Mouse (Mus musculus): ENCODE data around the gene Flnb.

Gene Flnb

DNA sequence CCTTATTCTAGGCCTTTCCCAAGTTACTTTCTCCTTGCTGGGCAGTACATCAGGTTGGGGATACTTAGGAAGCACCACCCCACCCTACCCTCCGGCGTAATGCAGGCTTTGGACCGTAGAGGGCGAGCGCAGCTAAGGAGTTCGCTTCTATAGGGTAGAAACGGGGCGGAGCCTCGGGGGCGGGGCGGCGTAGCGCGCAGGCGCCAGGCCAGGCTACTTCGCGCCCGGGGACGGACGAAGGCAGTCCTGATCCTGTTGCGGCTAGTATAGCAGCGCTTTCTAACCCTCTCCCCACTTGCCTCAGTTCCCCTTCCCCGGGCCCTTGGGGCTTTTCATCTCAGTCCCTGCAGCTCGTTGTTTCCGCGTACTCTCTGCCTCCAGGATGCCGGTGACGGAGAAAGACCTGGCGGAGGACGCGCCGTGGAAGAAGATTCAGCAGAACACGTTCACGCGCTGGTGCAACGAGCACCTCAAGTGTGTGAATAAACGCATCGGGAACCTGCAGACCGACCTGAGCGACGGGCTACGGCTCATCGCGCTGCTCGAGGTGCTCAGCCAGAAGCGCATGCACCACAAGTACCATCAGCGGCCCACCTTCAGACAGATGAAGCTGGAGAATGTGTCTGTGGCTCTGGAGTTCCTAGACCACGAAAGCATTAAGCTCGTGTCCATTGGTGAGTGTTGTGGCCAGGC is at the start of gene Flnb:
Gene Flnb, plus strand, starts transcription at position 188 of the 693 bp plus-strand sequence.
- peak; percentile 96 for DNase-seq

DNA sequence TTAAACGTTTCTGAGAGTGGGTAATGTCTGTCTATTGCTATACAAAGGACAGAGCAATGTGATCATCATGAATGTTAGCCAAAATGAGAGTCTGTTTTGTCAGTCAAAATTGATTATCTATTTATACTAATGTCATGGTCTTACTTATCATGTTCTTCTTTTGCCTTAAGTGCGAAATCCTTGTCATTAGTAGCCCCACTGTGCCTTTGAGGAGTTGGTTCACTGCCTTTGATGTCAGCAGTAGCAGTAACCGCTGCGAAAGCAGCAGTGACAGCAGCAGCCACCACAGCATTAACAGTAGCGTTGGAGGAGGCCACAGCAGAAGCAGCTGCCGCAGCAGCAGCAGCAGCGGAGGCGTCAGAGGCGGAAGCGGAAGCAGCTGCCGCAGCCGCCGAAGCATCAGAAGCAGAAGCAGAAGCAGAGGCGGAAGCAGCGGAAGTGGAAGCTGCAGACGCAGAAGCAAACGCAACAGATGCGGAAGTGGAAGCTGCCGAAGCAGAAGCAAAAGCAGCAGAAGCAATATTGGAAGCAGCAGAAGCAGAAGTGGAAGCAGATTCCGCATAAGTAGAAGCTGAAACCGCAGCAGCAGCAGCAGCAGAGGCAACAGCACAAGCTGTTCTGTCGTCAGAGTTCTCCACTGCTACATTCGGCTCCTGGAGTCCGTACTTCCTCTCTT is 43.9 kb upstream of the Flnb start:
- peak; percentile 67 for DNase-seq

GRCm38 (mm10) chr14:7786073-7786472 is 31.7 kb upstream of the Flnb start:
- no peak for DNase-seq

DNA sequence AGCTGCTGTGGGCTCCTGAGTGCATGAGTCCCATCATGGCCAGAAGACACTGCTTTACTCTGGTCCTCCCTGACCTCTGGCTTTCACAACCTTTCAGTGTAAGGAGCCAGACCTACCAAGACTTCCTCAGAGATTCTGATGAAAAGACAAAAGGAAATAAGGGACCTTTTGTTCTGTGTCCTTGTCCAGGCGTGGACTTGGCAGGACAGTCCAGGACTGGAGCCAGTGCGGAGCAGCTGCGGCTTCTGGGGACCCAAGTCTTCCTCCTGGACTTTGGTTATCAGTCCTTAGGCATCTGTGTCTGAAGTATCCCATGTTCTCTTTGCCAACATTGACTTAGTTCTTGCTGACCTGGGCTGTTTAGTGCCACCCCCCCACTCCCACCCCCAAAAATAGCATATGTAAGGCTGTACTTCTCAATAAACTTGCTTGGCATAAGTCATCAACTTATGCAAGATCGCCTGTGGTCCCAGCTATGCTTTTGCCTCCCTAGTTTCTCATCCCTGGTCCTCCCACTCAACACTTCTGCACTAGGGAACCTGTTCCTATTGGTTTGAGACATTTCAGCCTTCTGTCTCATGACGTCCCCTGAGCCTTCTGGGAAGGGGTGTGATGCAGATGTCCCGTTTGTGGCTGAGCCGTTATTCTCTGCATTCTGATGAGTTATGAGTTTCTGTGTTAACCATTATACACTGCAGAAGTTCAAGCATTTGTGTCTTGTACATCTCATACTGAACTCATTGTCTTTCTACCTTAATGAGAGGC is 28.3 kb upstream of the Flnb start:
- peak; percentile 40 for DNase-seq

GRCm38 (mm10) chr14:7791061-7791531 is 26.7 kb upstream of the Flnb start:
- no peak for DNase-seq

GRCm38 (mm10) chr14:7791532-7792159 is 26.1 kb upstream of the Flnb start, which contains the start of gene Gm26661:
Gene Gm26661, plus strand, starts transcription at chr14:7791587.
- DNase-seq: peak; percentile 53

DNA sequence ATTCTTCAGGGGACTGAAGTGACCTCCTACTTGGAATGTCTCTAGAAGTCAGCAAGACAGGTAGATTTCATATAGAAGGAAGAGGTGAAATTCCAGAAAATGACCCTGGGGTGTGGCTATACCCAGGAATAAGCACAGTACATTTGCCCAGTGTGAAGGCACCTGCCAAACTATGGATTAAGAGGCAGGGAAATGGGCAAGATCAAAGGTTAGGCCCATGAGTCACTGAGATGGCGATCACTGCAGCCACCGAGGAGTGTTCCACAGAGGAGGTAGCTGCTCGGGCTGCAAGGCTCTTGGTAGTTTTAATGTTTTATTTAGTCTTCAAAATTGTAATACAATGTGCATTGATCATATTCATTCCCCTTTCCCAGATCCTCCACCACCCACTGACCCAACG is 21.8 kb upstream of the Flnb start:
- no peak for DNase-seq

DNA sequence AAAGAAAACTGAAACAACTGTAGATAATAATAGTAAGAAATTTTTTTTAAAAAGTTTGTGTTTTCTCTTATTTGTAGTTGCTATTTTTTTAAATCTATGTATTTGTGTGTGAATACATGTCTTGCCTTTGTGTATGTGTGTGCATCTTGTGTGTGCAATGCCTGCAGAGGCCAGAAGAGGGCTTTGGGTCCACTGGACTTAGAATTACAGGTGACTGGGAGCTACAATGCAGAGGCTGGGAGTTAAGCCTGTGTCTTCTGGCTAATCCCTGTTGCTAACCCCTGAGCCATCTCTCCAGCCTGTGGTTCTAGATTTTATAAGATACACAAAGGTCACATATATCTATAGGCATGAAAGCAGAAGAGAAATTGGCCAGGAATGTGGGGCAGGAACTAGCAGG is 17.1 kb upstream of the Flnb start:
- DNase-seq: no peak

DNA sequence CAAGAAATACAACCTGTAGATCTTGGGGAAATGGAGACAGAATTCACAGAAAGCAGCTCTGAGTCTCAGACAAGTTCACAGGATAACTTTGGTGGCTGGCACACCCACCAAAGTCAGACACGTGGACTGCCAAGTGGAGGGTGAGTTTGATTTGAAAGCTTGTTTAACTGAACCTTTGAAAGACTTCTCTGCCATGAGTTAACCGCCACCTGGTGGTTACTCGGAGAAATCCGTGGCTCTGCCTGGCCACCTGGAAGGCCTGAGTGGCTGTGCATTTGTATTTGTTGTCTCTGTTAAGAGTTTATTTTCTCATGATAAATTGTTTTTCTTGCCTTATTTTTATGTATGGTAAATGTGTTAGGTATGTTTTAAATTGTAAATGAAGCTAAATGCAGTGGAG is 15.9 kb upstream of the Flnb start:
- peak; percentile 30 for DNase-seq

DNA sequence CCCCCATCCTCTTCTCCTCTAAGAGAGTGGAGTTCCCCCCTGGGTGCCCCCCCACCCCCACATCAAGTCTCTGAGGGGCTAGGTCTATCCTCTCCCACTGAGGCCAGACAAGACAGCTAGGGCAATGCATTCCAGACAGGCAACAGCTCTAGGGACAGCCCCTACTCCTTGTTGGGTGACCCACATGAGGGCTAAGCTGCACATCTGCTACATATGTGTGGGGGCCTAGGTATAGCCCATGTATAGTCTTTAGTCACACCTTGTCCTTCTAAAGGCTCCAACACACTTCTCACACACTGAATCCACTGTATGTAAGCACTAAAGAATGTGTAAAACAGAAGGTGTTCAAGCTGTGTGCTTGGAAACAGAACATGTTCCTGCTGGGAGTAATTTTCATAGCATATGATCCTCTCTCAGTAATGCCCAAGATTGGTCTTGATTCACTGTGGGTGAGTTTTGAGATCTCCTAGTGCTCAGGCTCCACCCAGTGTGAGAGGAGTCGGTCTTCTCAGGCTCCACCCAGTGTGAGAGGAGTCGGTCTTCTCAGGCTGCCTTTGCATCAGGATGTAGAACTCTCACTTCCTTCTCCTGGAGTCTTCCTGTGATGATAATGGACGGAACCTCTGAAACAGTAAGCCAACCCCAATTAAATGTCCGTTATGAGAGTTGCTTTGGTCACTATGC is 13.7 kb upstream of the Flnb start:
- DNase-seq: no peak

- DNase-seq: no peak
Observed at GRCm38 (mm10) chr14:7804558-7804905, 13.2 kb upstream of the Flnb start.

DNA sequence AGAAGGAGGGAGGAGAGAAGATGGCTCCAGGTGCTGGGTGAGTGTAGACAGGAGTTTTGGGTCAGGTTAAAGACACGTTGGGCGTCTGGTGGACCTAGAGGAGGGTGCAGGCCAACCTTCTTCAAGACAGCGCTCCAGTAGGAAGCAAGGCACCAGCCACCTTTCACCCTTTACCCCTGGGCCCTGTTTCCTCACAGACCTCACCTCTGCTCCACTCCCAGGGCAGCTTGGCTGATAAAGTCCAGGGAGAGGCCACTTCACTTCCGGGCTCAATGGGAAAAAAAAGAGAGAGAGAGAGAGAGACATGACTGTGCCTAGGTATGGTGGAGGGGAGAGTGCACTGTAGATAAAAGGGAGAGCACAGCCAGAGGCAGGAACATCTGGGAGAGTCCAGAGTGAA is 10.0 kb upstream of the Flnb start:
- DNase-seq: no peak

GRCm38 (mm10) chr14:7808501-7808981 is 9.2 kb upstream of the Flnb start:
- no peak for DNase-seq

- no peak for DNase-seq
Observed at GRCm38 (mm10) chr14:7809043-7809955, 8.5 kb upstream of the Flnb start.

DNA sequence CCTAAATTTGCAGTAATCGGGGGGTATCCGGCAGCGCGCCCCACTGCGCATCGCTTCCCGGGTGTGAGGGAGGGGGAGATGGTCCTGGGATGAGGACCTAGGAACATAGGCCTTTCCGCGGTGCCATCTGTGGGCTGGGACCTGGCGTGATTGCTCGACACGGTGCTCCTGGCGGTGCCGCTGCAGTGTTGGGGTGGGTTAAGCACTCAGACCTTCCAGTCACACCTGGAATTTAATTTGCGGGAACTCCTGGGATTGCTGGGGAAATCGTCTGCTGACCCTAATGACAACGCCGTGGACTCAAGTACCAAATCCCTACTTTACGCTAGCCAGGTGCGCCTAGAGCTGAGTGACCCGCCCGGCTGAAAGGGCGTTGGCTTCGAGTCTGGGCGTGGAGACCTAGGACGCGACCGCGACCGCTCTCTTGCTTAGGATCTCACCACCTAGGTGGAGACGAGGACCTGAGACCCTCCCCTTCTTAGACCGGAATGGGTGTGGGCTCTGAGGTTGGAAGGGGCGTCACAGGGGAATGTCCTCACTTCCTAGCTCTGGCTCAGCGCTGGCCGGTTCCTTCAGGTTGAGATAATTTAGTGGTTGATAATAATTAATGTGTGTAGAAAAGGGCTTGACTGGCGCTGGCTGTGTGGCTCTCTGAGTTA is 835 bp downstream of the Flnb start:
- no peak for DNase-seq

GRCm38 (mm10) chr14:7819446-7819845 is 1.7 kb downstream of the Flnb start:
- no peak for DNase-seq

- no peak for DNase-seq
Observed at GRCm38 (mm10) chr14:7821341-7821740, 3.6 kb downstream of the Flnb start.

- DNase-seq: no peak
Observed at GRCm38 (mm10) chr14:7822693-7823092, 4.9 kb downstream of the Flnb start.

GRCm38 (mm10) chr14:7824651-7825268 is 7.0 kb downstream of the Flnb start:
- no peak for DNase-seq

Data from right cerebral cortex, adult 18-20 months (tissue).